Mouse (Mus musculus): ENCODE data around the gene Chic2. TPM values are rescaled to one million over a fixed set of nuclear protein-coding genes. Genes with fewer than 3 reads are reported as not detected.

Gene Chic2
- polyA plus RNA-seq, 1 experiment: 16.6 TPM

DNA sequence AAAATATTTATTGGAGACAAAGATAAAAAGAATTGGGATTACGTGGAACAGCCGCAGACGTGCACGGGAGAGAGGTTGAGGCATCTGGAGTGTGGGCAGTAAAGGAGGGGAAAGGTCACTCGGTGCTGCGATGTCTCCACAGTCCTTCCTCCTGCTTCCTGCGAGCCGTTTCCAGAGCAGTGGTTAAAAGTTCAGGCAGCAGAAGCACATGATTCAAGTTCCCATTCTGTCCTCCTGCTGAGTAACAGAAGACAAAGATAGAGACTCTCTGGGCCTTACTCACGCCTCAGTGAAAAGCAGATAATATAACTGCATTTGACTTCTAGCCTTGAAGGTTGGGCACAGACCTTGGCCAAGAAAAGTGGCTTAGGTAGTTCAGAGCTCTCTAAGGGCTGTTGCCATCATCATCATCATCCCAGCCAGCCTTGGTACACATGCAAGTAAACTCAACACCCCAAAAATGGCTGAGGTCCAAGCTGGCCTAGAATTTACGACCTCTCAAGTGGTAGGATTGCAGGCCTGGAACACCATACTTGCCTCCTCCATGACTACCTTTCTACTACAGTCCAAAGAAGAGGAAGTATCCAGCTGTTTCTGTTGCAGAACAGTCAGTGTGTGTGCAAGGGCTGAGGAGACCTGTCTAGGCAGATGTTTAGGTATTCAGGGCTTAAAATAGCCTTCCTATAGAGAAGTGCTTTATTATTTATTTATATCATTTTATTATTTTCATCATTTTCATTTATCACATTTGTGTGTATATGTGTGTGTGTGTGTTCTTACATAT is 87.1 kb downstream of the Chic2 start:
- Histone ChIP-seq H3K4me3 (replicated peaks; ENCODE audit: insufficient read depth, low read depth, low read length) (no peak overlapping the region), H3K27me3 (ENCODE audit: control insufficient read depth, insufficient read depth, low read length) (no peaks in the 10 kb centered on the region), H3K4me1 (ENCODE audit: control insufficient read depth, insufficient read depth, low read length) (no peaks in the 10 kb centered on the region), H3K27ac (ENCODE audit: insufficient read depth, low read length) (no peak overlapping the region)
- TF ChIP-seq POLR2A (IDR thresholded peaks at IDR 0.05; ENCODE audit: borderline replicate concordance, insufficient read depth, low read length) (no peak), CTCF (IDR thresholded peaks at IDR 0.05; ENCODE audit: borderline replicate concordance, insufficient read depth, low read depth, low read length) (no peak)
- DNase-seq: no peak
- WGBS: 72% methylated on average over 10 of the region's 10 CpGs

DNA sequence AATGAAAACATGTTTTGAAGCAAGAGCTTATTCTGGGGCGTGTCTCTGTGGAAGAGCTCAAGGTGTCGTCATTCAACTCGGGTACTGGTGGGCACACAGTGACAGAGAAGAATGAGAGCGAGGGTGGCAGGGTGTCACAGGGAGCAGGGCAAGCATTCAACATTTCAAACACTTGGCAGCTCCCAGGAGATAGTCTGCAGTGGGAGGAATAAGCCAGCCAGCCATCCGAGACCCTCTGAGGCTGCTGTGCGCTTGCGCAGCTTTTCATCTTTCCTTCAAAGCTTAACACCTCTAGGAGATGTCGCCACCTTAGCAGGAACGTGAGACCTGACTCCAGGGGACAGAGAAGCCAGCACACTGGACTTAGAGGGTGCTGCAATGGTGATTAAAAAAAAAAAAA is 88.2 kb downstream of the Chic2 start:
- Histone ChIP-seq H3K27me3 (ENCODE audit: control insufficient read depth, insufficient read depth, low read length) (no peaks in the 10 kb centered on the region), H3K4me1 (ENCODE audit: control insufficient read depth, insufficient read depth, low read length) (no peaks in the 10 kb centered on the region), H3K4me3 (replicated peaks; ENCODE audit: insufficient read depth, low read depth, low read length) (no peak overlapping the region), H3K27ac (ENCODE audit: insufficient read depth, low read length) (no peak overlapping the region)
- 35% methylated on average over 9 of the region's 9 CpGs for WGBS
- DNase-seq: no peak
- no peak for TF ChIP-seq CTCF (IDR thresholded peaks at IDR 0.05; ENCODE audit: borderline replicate concordance, insufficient read depth, low read depth, low read length)
- TF ChIP-seq POLR2A (IDR thresholded peaks at IDR 0.05; ENCODE audit: borderline replicate concordance, insufficient read depth, low read length): no peak

DNA sequence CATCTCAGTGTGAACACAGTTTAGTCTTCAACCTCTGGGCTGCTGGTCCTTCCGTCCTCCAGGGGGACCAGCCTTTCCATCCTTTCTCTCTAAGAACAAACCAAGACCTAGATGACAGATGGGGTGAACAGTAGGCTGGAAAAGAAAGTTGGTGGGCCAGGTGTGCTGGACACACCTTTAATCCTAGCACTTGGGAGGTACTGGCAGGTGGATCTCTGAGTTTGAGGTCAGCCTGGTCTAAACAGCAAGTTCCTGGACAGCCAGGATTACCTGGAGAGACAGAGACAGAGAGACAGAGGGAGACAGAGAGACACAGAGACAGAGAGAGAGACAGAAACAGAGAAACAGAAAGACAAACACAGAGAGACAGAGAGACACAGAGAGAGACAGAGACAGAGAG is 89.0 kb downstream of the Chic2 start:
- Histone ChIP-seq H3K4me1 (ENCODE audit: control insufficient read depth, insufficient read depth, low read length) (no peaks in the 10 kb centered on the region), H3K4me3 (replicated peaks; ENCODE audit: insufficient read depth, low read depth, low read length) (no peak overlapping the region), H3K27me3 (ENCODE audit: control insufficient read depth, insufficient read depth, low read length) (no peaks in the 10 kb centered on the region), H3K27ac (ENCODE audit: insufficient read depth, low read length) (no peak overlapping the region)
- no peak for DNase-seq
- no peak for TF ChIP-seq POLR2A (IDR thresholded peaks at IDR 0.05; ENCODE audit: borderline replicate concordance, insufficient read depth, low read length)
- TF ChIP-seq CTCF (IDR thresholded peaks at IDR 0.05; ENCODE audit: borderline replicate concordance, insufficient read depth, low read depth, low read length): no peak
- WGBS: 88% methylated on average over 1 of the region's 1 CpGs

DNA sequence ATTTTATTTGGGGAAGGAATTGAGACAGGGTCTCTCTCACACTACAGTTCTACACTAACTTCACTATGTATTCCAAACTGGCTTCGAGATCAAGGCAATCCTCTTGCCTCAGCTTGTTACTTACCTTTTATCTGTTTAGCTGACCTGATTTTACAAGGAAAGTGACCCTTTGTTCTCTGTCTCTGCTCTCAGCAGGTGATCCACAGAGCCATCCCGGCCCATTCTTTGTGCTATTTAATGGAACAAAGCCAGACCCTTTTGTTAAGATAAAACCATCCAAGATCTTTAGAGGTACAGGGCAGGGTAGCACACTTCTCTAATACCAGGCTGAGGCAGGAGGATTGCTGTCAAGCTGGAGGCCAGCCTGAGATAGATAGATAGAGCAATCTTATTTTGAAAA is 91.6 kb downstream of the Chic2 start:
- Histone ChIP-seq H3K27ac (ENCODE audit: insufficient read depth, low read length) (no peak overlapping the region), H3K4me1 (ENCODE audit: control insufficient read depth, insufficient read depth, low read length) (no peaks in the 10 kb centered on the region), H3K27me3 (ENCODE audit: control insufficient read depth, insufficient read depth, low read length) (no peaks in the 10 kb centered on the region), H3K4me3 (replicated peaks; ENCODE audit: insufficient read depth, low read depth, low read length) (no peak overlapping the region)
- TF ChIP-seq CTCF (IDR thresholded peaks at IDR 0.05; ENCODE audit: borderline replicate concordance, insufficient read depth, low read depth, low read length) (no peak), POLR2A (IDR thresholded peaks at IDR 0.05; ENCODE audit: borderline replicate concordance, insufficient read depth, low read length) (no peak)
- DNase-seq: no peak
- WGBS: 16% methylated on average over 2 of the region's 2 CpGs

DNA sequence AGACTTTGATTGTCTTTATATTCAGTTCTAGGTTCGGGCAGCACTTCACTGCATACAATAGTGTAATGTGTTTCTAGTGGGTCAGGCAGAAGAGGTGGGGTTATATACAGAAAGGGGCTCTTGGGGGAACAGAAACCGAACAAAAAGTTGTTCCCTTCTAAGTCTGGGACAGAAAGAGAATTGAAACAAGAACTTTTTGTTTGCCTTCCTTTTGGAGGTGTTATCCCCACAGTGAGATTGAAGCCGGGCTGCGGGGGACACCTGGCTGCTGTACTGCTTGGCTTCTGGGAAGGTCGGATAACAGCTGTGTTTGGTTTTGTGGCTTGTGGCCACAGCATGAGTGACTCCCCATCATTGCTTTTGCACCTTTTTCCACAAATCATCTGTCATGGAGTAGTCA is 93.2 kb downstream of the Chic2 start:
- Histone ChIP-seq H3K27me3 (ENCODE audit: control insufficient read depth, insufficient read depth, low read length) (no peaks in the 10 kb centered on the region), H3K27ac (ENCODE audit: insufficient read depth, low read length) (no peak overlapping the region), H3K4me1 (ENCODE audit: control insufficient read depth, insufficient read depth, low read length) (no peaks in the 10 kb centered on the region), H3K4me3 (replicated peaks; ENCODE audit: insufficient read depth, low read depth, low read length) (no peak overlapping the region)
- TF ChIP-seq POLR2A (IDR thresholded peaks at IDR 0.05; ENCODE audit: borderline replicate concordance, insufficient read depth, low read length): no peak
- no peak for TF ChIP-seq CTCF (IDR thresholded peaks at IDR 0.05; ENCODE audit: borderline replicate concordance, insufficient read depth, low read depth, low read length)
- DNase-seq: no peak
- 89% methylated on average over 5 of the region's 5 CpGs for WGBS

DNA sequence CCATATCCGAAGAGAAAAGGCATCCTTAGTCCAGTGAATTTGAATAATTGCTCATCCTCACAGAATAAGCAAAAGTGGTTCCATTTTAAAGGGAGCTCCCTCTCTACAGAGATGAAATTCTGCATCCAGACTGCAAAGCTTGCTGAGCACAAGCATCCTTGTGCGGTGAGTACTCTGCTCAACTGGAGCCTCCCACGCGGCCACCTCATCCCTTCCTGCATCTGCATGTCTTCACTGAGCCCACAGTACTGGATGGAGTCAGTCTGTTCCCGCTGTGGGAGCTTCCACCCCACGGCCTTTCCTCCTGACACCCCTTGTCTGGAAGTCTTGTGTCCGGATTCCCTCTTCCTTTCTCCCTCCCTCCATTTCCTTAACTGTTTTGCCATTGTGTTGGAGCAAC is 95.3 kb downstream of the Chic2 start:
- no peak overlapping the region for H3K27ac ChIP-seq (ENCODE audit: insufficient read depth, low read length)
- H3K4me1 ChIP-seq (ENCODE audit: control insufficient read depth, insufficient read depth, low read length): no peaks in the 10 kb centered on the region
- H3K4me3 ChIP-seq (replicated peaks; ENCODE audit: insufficient read depth, low read depth, low read length): no peak overlapping the region
- H3K27me3 ChIP-seq (ENCODE audit: control insufficient read depth, insufficient read depth, low read length): no peaks in the 10 kb centered on the region
- 80% methylated on average over 7 of the region's 7 CpGs for WGBS
- no peak for DNase-seq
- TF ChIP-seq POLR2A (IDR thresholded peaks at IDR 0.05; ENCODE audit: borderline replicate concordance, insufficient read depth, low read length) (no peak), CTCF (IDR thresholded peaks at IDR 0.05; ENCODE audit: borderline replicate concordance, insufficient read depth, low read depth, low read length) (no peak)

DNA sequence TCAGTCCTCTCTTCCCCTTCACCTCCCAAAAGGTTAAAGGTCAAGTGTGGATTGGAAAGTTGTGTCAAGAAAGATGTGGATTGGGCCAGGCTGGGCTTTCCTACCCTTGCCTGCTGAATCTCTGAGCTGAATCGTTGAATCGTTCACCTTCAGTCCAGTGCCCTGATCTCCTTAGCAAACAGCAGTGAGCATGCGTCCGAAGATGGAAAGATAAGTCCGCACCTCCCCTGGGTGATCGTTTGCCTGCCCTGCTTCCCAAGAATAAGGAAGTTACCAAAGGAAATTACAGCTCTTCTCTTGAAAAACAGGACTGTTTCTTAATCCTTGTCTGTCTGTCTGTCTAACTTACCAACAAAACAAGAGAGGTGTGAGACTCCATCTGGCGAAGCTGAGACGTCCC is 96.1 kb downstream of the Chic2 start:
- Histone ChIP-seq H3K4me3 (replicated peaks; ENCODE audit: insufficient read depth, low read depth, low read length) (no peak overlapping the region), H3K27me3 (ENCODE audit: control insufficient read depth, insufficient read depth, low read length) (no peaks in the 10 kb centered on the region), H3K4me1 (ENCODE audit: control insufficient read depth, insufficient read depth, low read length) (no peaks in the 10 kb centered on the region), H3K27ac (ENCODE audit: insufficient read depth, low read length) (no peak overlapping the region)
- no peak for TF ChIP-seq POLR2A (IDR thresholded peaks at IDR 0.05; ENCODE audit: borderline replicate concordance, insufficient read depth, low read length)
- TF ChIP-seq CTCF (IDR thresholded peaks at IDR 0.05; ENCODE audit: borderline replicate concordance, insufficient read depth, low read depth, low read length): no peak
- WGBS: 86% methylated on average over 8 of the region's 8 CpGs
- DNase-seq: no peak

Other genes with a start within 250 kb of the Chic2 start
- gene Gsx2, start 30.8 kb upstream of the Chic2 start, polyA plus RNA-seq (2012; rRNA removed): 0.10 TPM in 1 of 2 replicates, not detected in the other
- 8.6 and 9.0 TPM in 2 replicates for gene Pdgfra, start 107.5 kb upstream of the Chic2 start, polyA plus RNA-seq (2012; rRNA removed)